Mouse (Mus musculus): ENCODE measurements around the gene Pigc. TPM values are rescaled to one million over a fixed set of nuclear protein-coding genes. Genes with fewer than 3 reads are reported as not detected.
A peak's percentile ranks its signal among the peaks of the same experiment; 100 is the strongest.

The Pigc gene
- polyA plus RNA-seq, 1 experiment = 18.9 TPM

DNA sequence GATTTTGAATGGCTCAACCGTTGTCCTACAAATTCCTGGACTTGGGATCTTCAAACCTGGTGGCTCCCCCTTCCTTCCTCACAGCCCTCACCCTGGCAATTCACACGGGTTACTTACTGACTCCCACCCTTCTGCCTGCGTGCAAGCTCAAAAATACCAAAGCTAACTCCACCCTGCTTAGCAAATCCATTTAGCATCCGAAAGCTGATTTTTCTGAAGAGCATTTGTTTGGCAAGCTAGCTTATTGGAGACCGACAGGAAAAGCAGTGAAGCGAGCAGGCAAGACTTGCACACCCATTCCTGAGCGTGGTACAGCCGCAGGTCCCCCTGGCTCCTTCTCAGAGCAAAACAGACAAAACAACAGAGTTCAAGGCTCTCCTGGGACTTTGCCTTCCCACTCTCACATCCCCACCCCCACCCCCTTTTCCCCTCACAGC is 39.7 kb downstream of the Pigc start:
- no peak for TF ChIP-seq TCF12 (IDR thresholded peaks at IDR 0.05; ENCODE audit: insufficient read depth, poor library complexity, severe bottlenecking)
- TF ChIP-seq CEBPB (IDR thresholded peaks at IDR 0.05; ENCODE audit: insufficient read depth, poor library complexity, severe bottlenecking) = no peak
- no peak for TF ChIP-seq MYOG (IDR thresholded peaks at IDR 0.05; ENCODE audit: control insufficient read depth in 1 of 3, insufficient read depth in 1 of 3, insufficient read length in 2 of 3, low read depth in 2 of 3)
- TF ChIP-seq POLR2A (IDR thresholded peaks at IDR 0.05; ENCODE audit: insufficient read length, low read depth) = no peak
- TF ChIP-seq MAX (IDR thresholded peaks at IDR 0.05; ENCODE audit: low read depth) = no peak
- Histone ChIP-seq H3K27me3 (ENCODE audit: control insufficient read depth, insufficient read depth, insufficient read length) (no peaks in the 10 kb centered on the region), H3ac (ENCODE audit: control insufficient read depth, insufficient read length) (no peak overlapping the region), H3K79me2 (ENCODE audit: control insufficient read depth, insufficient read depth) (no peaks in the 10 kb centered on the region), H3K4me2 (ENCODE audit: low read depth) (no peak overlapping the region), H3K36me3 (ENCODE audit: control insufficient read depth, insufficient read depth) (no peaks in the 10 kb centered on the region), H3K4me3 (no peak overlapping the region)

GRCm38 (mm10) chr1:162009086-162009485 is 40.1 kb downstream of the Pigc start:
- H3K4me3 ChIP-seq = no peak overlapping the region
- no peaks in the 10 kb centered on the region for H3K27me3 ChIP-seq (ENCODE audit: control insufficient read depth, insufficient read depth, insufficient read length)
- H3K4me2 ChIP-seq (ENCODE audit: low read depth) = no peak overlapping the region
- TF ChIP-seq USF1 (IDR thresholded peaks at IDR 0.05; ENCODE audit: low read depth) (no peak), REST (IDR thresholded peaks at IDR 0.05; ENCODE audit: insufficient read depth, insufficient read length) (no peak), TCF3 (IDR thresholded peaks at IDR 0.05; ENCODE audit: insufficient read length, low read depth) (no peak), MYOG (IDR thresholded peaks at IDR 0.05; ENCODE audit: control insufficient read depth in 1 of 3, insufficient read depth in 1 of 3, insufficient read length in 2 of 3, low read depth in 2 of 3) (no peak), SRF (IDR thresholded peaks at IDR 0.05; ENCODE audit: control insufficient read depth, insufficient read length, low read depth) (no peak), CEBPB (IDR thresholded peaks at IDR 0.05; ENCODE audit: insufficient read depth, poor library complexity, severe bottlenecking) (no peak), POLR2AphosphoS2 (IDR thresholded peaks at IDR 0.05; ENCODE audit: insufficient read length, low read depth) (no peak)
- H3K79me2 ChIP-seq (ENCODE audit: control insufficient read depth, insufficient read depth) = no peaks in the 10 kb centered on the region
- no peaks in the 10 kb centered on the region for H3K36me3 ChIP-seq (ENCODE audit: control insufficient read depth, insufficient read depth)
- H3ac ChIP-seq (ENCODE audit: control insufficient read depth, insufficient read length) = no peak overlapping the region

GRCm38 (mm10) chr1:162011523-162012245 is 42.7 kb downstream of the Pigc start:
- Histone ChIP-seq H3ac (ENCODE audit: control insufficient read depth, insufficient read length) (no peak overlapping the region), H3K4me3 (no peak overlapping the region), H3K79me2 (ENCODE audit: control insufficient read depth, insufficient read depth) (no peaks in the 10 kb centered on the region), H3K36me3 (ENCODE audit: control insufficient read depth, insufficient read depth) (no peaks in the 10 kb centered on the region), H3K4me2 (ENCODE audit: low read depth) (no peak overlapping the region), H3K27me3 (ENCODE audit: control insufficient read depth, insufficient read depth, insufficient read length) (no peaks in the 10 kb centered on the region)
- no peak for TF ChIP-seq TCF12 (IDR thresholded peaks at IDR 0.05; ENCODE audit: insufficient read depth, poor library complexity, severe bottlenecking)
- TF ChIP-seq E2F4 (IDR thresholded peaks at IDR 0.05; ENCODE audit: insufficient read depth) = no peak
- no peak for TF ChIP-seq MYOD1 (IDR thresholded peaks at IDR 0.05; ENCODE audit: control insufficient read depth in 1 of 3, insufficient read length in 2 of 3, low read depth in 2 of 3)
- no peak for TF ChIP-seq SRF (IDR thresholded peaks at IDR 0.05; ENCODE audit: control insufficient read depth, insufficient read length, low read depth)

DNA sequence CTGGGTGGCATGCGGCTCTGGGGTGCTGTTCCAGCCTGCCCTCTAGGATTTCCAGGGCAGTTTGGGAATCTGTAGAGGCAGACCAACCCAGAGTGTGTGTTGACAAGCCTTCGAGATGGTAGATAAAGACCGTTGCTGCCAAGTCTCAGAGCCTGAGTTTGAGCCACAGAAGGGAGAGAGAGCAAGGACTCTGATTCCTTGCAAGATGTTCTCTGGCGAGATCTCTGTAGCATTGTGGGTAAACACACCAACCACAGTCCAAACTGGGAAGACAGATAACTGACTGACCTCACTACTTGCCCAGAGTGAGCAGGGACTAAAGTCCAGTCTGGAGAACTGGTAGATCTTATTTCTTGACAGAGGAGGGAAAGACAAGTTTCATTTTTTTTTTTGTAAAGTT is 44.6 kb downstream of the Pigc start:
- Histone ChIP-seq H3K36me3 (ENCODE audit: control insufficient read depth, insufficient read depth) (no peaks in the 10 kb centered on the region), H3K4me3 (no peak overlapping the region), H3ac (ENCODE audit: control insufficient read depth, insufficient read length) (no peak overlapping the region), H3K4me2 (ENCODE audit: low read depth) (peak overlapping the region; percentile 13), H3K27me3 (ENCODE audit: control insufficient read depth, insufficient read depth, insufficient read length) (no peaks in the 10 kb centered on the region), H3K79me2 (ENCODE audit: control insufficient read depth, insufficient read depth) (no peaks in the 10 kb centered on the region)
- TF ChIP-seq TCF3 (IDR thresholded peaks at IDR 0.05; ENCODE audit: insufficient read length, low read depth) (no peak), USF1 (IDR thresholded peaks at IDR 0.05; ENCODE audit: low read depth) (no peak), CEBPB (IDR thresholded peaks at IDR 0.05; ENCODE audit: insufficient read depth, poor library complexity, severe bottlenecking) (no peak), POLR2AphosphoS2 (IDR thresholded peaks at IDR 0.05; ENCODE audit: insufficient read length, low read depth) (no peak), E2F4 (IDR thresholded peaks at IDR 0.05; ENCODE audit: insufficient read depth) (no peak), MYOG (IDR thresholded peaks at IDR 0.05; ENCODE audit: control insufficient read depth in 1 of 3, insufficient read depth in 1 of 3, insufficient read length in 2 of 3, low read depth in 2 of 3) (no peak)

- Histone ChIP-seq H3K27me3 (ENCODE audit: control insufficient read depth, insufficient read depth, insufficient read length) (no peaks in the 10 kb centered on the region), H3K4me2 (ENCODE audit: low read depth) (no peak overlapping the region), H3ac (ENCODE audit: control insufficient read depth, insufficient read length) (no peak overlapping the region), H3K4me3 (no peak overlapping the region), H3K79me2 (ENCODE audit: control insufficient read depth, insufficient read depth) (no peaks in the 10 kb centered on the region), H3K36me3 (ENCODE audit: control insufficient read depth, insufficient read depth) (no peaks in the 10 kb centered on the region)
- no peak for TF ChIP-seq POLR2AphosphoS2 (IDR thresholded peaks at IDR 0.05; ENCODE audit: insufficient read length, low read depth)
- no peak for TF ChIP-seq POLR2A (IDR thresholded peaks at IDR 0.05; ENCODE audit: insufficient read length, low read depth)
- TF ChIP-seq CEBPB (IDR thresholded peaks at IDR 0.05; ENCODE audit: insufficient read depth, poor library complexity, severe bottlenecking) = no peak
- no peak for TF ChIP-seq TCF12 (IDR thresholded peaks at IDR 0.05; ENCODE audit: insufficient read depth, poor library complexity, severe bottlenecking)
- TF ChIP-seq E2F4 (IDR thresholded peaks at IDR 0.05; ENCODE audit: insufficient read depth) = no peak
- no peak for TF ChIP-seq MAX (IDR thresholded peaks at IDR 0.05; ENCODE audit: low read depth)
- no peak for TF ChIP-seq USF1 (IDR thresholded peaks at IDR 0.05; ENCODE audit: low read depth)
These were observed 46.4 kb downstream of the Pigc start for GRCm38 (mm10) chr1:162015247-162015862.

All from myocyte (in vitro differentiated cells).